Mouse (Mus musculus): Measurements from ENCODE around the gene Nkain2. TPM values are rescaled to one million over a fixed set of nuclear protein-coding genes. Genes with fewer than 3 reads are reported as not detected.

Gene Nkain2
- polyA plus RNA-seq, 1 experiment from 2014 or later, result 1.0 TPM

DNA sequence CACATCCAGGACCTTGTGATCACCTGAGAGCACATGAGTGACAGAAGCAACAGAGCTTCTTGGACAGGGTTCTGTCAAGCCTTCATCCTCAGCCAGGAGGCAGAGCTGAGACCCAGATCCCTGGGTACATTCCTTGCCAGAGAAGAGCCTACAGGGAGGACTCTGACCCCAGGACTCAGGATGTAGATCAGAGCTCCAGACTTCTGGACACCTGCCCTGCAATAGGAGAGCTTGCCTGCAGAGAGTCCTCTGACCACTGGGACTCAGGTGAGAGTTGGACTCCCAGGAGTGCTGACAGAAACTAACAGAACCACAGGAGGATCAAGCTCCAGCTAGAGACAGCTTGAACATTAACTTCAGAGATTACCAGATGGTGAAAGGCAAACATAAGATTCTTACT is 1162.2 kb downstream of the Nkain2 start:
- no peaks in the 10 kb centered on the region for H3K36me3 ChIP-seq (ENCODE audit: control insufficient read depth, insufficient read depth, low read length)
- no peaks in the 10 kb centered on the region for H3K27me3 ChIP-seq (ENCODE audit: control insufficient read depth, insufficient read depth, low read length)
- no peak overlapping the region for H3K4me2 ChIP-seq (ENCODE audit: low read depth, low read length)
- no peak overlapping the region for H3K27ac ChIP-seq (ENCODE audit: low read length)
- ATAC-seq (ENCODE audit: insufficient read depth, low FRiP score), result no peak
- H3K9me3 ChIP-seq (replicated peaks; ENCODE audit: control insufficient read depth, low read length), result no peaks in the 10 kb centered on the region
- no peak overlapping the region for H3K9ac ChIP-seq (ENCODE audit: low read length)
- no peak overlapping the region for H3K4me3 ChIP-seq (replicated peaks; ENCODE audit: low read length)
- no peaks in the 10 kb centered on the region for H3K4me1 ChIP-seq (ENCODE audit: control insufficient read depth, insufficient read depth, low read length)

DNA sequence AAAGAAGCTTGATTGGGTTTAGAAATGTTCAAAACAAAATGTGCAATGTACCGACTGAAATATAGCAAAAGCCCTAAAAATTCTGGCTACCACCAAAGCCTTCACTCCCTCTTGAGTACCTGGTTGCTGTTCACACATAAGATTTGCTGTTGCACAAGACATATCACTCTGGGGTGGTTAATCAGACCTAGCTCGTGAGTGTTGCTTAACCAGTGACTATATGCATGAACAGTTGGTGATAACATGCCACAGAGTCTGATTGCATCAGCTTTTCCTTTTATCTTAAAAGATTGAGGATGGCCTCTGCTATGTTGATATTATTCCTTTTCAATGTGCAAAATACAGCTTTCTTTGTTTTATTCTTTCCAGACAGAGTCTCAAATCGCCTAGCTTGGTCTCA is 1243.0 kb downstream of the Nkain2 start:
- H3K9ac ChIP-seq (ENCODE audit: low read length), result no peak overlapping the region
- no peaks in the 10 kb centered on the region for H3K36me3 ChIP-seq (ENCODE audit: control insufficient read depth, insufficient read depth, low read length)
- 77% methylated on average over 3 of the region's 3 CpGs for WGBS
- H3K27me3 ChIP-seq (ENCODE audit: control insufficient read depth, insufficient read depth, low read length), result no peaks in the 10 kb centered on the region
- H3K9me3 ChIP-seq (replicated peaks; ENCODE audit: control insufficient read depth, low read length), result no peaks in the 10 kb centered on the region
- H3K4me3 ChIP-seq (replicated peaks; ENCODE audit: low read length), result no peak overlapping the region
- no peak overlapping the region for H3K4me2 ChIP-seq (ENCODE audit: low read depth, low read length)
- no peaks in the 10 kb centered on the region for H3K4me1 ChIP-seq (ENCODE audit: control insufficient read depth, insufficient read depth, low read length)
- ATAC-seq (ENCODE audit: insufficient read depth, low FRiP score), result no peak
- H3K27ac ChIP-seq (ENCODE audit: low read length), result no peak overlapping the region

DNA sequence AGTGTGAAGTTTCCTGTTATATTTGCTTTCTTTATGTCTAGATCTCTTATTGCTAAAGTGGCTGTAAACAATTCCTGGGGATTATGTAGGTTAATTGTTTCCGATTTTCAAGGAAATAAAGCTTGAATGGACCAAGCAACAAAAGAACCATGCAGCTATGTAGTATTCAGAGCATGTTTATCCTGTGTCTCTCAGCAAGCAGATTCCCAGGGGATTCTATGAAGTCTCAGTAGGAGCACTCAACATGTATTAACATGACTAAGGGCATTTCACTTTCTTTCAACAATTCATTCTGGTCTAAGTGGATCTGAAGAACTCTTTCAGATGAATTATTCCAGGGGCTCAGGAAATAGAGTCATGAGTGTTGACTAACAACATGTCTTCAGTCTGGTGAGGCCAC is 1244.2 kb downstream of the Nkain2 start:
- no peaks in the 10 kb centered on the region for H3K36me3 ChIP-seq (ENCODE audit: control insufficient read depth, insufficient read depth, low read length)
- ATAC-seq (ENCODE audit: insufficient read depth, low FRiP score), result no peak
- no peaks in the 10 kb centered on the region for H3K4me1 ChIP-seq (ENCODE audit: control insufficient read depth, insufficient read depth, low read length)
- 76% methylated on average over 1 of the region's 1 CpGs for WGBS
- H3K27me3 ChIP-seq (ENCODE audit: control insufficient read depth, insufficient read depth, low read length), result no peaks in the 10 kb centered on the region
- no peaks in the 10 kb centered on the region for H3K9me3 ChIP-seq (replicated peaks; ENCODE audit: control insufficient read depth, low read length)
- no peak overlapping the region for H3K4me3 ChIP-seq (replicated peaks; ENCODE audit: low read length)
- no peak overlapping the region for H3K27ac ChIP-seq (ENCODE audit: low read length)
- no peak overlapping the region for H3K9ac ChIP-seq (ENCODE audit: low read length)
- no peak overlapping the region for H3K4me2 ChIP-seq (ENCODE audit: low read depth, low read length)

Other genes with a start within 250 kb of the Nkain2 start
- gene Trdn, start 190.1 kb upstream of the Nkain2 start, polyA plus RNA-seq (2015; fragmentation: Nextera tagmentation; extraction: Ambion mirVana), result 0.89 and 11.1 TPM in 2 replicates

Measured in stomach, embryonic 16.5 days (tissue).